Mouse (Mus musculus): ENCODE data around the gene Rai1. TPM values are rescaled to one million over a fixed set of nuclear protein-coding genes. Genes with fewer than 3 reads are reported as not detected.

The Rai1 gene
- total and polyA plus RNA-seq, 2 experiments from 2014 or later: 24.9 to 70.0 TPM

DNA sequence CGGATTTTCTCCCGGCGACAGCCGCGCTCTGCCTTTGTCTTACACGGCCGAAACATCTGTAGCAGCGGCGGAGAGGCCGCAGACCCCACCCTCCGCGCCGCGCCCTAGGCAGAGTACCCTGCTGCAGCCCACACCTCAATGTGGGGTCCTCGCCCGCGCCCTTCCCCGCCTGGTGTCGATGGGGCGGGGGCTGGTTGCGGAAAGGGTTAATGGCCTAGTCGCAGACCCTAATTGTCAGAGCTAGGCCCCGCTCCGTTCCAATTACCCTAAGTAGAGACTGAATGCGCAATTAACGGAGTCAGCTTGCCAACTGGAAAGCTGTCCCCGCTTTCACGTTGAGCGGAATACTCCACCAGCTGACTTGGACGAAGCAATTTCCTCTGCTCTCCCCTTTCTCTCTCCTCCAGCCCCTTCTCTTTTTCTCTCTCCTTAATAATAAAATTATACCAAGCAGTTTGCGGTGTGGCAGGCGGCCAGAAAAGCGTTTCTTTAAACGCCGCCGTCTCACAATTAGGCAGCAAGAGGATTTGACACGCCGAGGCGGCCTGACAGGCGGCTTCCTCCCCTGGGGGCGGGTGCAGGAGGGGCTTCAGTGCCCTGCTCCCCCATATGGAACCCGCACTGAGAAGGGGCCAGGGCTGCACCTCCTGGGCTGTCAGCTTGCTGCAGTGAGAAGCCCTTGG, 72.3 kb downstream of the Rai1 start:
- DNase-seq (ENCODE audit: low spot score): peak; percentile 92
- peak; percentile 48 for ATAC-seq
- no peak for TF ChIP-seq CTCF (IDR thresholded peaks at IDR 0.05; ENCODE audit: low read depth)
- Histone ChIP-seq H3K27ac (peak overlapping the region; percentile 99), H3K4me3 (ENCODE audit: low read length) (peak overlapping the region; percentile 71), H3K9me3 (ENCODE audit: low read length) (no peaks in the 10 kb centered on the region), H3K4me1 (ENCODE audit: insufficient read depth, low read length) (peaks cover 49% of the 10 kb centered on the region), H3K27me3 (ENCODE audit: insufficient read depth, low read length) (no peaks in the 10 kb centered on the region), H3K4me2 (ENCODE audit: low read depth, low read length) (peak overlapping the region; percentile 96), H3K9ac (replicated peaks; ENCODE audit: low read length) (peak overlapping the region; percentile 84), H3K36me3 (ENCODE audit: insufficient read depth, low read length) (0 out of 2 replicates have a peak, but pooled peaks cover 3% of the 10 kb centered on the region)
- WGBS: under 1% methylated on average over 42 of the region's 42 CpGs

DNA sequence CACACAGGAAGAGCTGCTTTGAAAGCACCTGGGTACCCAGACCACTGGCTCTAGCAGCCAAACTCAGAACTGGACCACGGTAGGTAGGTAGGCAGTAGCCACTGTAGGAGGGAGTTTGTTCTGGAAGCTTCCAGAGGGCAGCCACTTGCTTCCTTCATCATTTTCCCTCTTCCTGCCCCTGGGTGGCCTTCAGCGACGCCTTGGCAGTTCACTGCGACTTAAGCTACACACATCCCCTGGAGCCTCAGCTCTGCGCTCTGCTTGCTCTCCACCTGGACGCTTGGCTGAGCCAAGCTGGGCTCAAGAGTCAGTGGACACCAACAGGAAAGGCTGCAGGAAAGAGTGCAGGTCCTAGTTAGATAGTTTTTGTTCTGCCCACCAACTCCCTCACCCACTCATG, 73.2 kb downstream of the Rai1 start:
- no peak overlapping the region for H3K4me3 ChIP-seq (ENCODE audit: low read length)
- no peaks in the 10 kb centered on the region for H3K9me3 ChIP-seq (ENCODE audit: low read length)
- DNase-seq (ENCODE audit: low spot score): no peak
- no peaks in the 10 kb centered on the region for H3K27me3 ChIP-seq (ENCODE audit: insufficient read depth, low read length)
- peak overlapping the region; percentile 96 for H3K4me2 ChIP-seq (ENCODE audit: low read depth, low read length)
- no peak for ATAC-seq
- peak overlapping the region; percentile 84 for H3K9ac ChIP-seq (replicated peaks; ENCODE audit: low read length)
- H3K27ac ChIP-seq: peak overlapping the region; percentile 99
- peaks cover 54% of the 10 kb centered on the region for H3K4me1 ChIP-seq (ENCODE audit: insufficient read depth, low read length)
- TF ChIP-seq CTCF (IDR thresholded peaks at IDR 0.05; ENCODE audit: low read depth): no peak
- H3K36me3 ChIP-seq (ENCODE audit: insufficient read depth, low read length): 0 out of 2 replicates have a peak, but pooled peaks cover 3% of the 10 kb centered on the region
- 29% methylated on average over 6 of the region's 6 CpGs for WGBS

DNA sequence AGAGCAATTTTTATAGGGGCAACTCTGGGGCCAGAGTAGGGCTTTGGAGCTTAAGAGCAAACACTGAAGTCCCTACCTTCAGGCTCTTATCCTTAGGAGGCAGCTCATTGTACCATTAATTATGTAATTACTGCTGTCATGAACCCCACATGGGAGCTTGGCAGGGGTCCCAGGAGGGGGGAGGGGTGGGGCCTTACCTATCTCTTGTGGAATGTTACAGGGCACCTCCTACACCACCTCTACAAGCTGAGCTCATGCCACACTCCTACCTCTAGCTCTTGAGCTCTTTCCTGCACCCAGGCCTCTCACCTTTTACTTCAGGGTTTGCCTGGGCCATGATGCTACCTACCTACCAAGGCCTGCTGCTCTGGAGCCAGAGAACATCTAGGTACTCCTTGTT, 73.7 kb downstream of the Rai1 start:
- Histone ChIP-seq H3K4me1 (ENCODE audit: insufficient read depth, low read length) (peaks cover 54% of the 10 kb centered on the region), H3K4me2 (ENCODE audit: low read depth, low read length) (no peak overlapping the region; the same call in 1 of the 2 replicates), H3K9ac (replicated peaks; ENCODE audit: low read length) (peak overlapping the region; percentile 84; the same call in 1 of the 2 replicates), H3K9me3 (ENCODE audit: low read length) (no peaks in the 10 kb centered on the region), H3K27me3 (ENCODE audit: insufficient read depth, low read length) (no peaks in the 10 kb centered on the region), H3K27ac (peak overlapping the region; percentile 99; the same call in 1 of the 2 replicates), H3K4me3 (ENCODE audit: low read length) (no peak overlapping the region), H3K36me3 (ENCODE audit: insufficient read depth, low read length) (0 out of 2 replicates have a peak, but pooled peaks cover 3% of the 10 kb centered on the region)
- DNase-seq (ENCODE audit: low spot score): no peak
- no peak for TF ChIP-seq CTCF (IDR thresholded peaks at IDR 0.05; ENCODE audit: low read depth)
- ATAC-seq: no peak

DNA sequence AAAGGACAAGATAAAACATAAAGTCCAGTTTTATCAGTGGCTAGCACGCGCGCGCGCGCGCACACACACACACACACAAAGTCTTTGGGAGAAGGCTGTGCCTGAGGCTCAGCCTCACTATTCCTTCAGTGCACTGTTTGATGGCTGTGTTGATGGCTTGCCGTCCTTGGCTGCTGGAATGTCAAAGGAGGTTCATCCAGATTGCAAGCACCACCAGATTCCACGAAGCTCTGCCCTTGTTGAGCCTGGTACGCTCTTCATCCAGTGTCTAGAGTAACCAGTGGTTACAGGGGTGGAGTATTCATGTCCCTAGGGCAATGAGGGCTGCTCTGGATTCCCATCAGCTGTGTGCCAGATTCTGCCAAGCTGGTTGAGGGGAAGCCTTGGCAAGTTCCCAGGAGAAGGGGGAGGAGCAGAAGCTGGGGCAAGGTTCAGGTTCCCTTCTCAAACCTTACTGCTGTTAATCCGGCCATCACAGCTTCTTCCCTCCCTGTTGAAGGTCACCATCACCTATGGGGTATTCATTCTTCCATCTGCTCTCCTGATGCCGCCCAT, 77.4 kb downstream of the Rai1 start:
- peak overlapping the region; percentile 24 for H3K9ac ChIP-seq (replicated peaks; ENCODE audit: low read length)
- H3K4me2 ChIP-seq (ENCODE audit: low read depth, low read length): 0 out of 2 replicates have a peak overlapping the region, but pooled peaks have one; percentile 16
- H3K27me3 ChIP-seq (ENCODE audit: insufficient read depth, low read length): no peaks in the 10 kb centered on the region
- TF ChIP-seq CTCF (IDR thresholded peaks at IDR 0.05; ENCODE audit: low read depth): no peak
- H3K4me1 ChIP-seq (ENCODE audit: insufficient read depth, low read length): peaks cover 66% of the 10 kb centered on the region
- 65% methylated on average over 12 of the region's 12 CpGs for WGBS
- H3K27ac ChIP-seq: peak overlapping the region; percentile 76
- ATAC-seq (peak; percentile 29; the same call in 1 of the 2 replicates), DNase-seq (ENCODE audit: low spot score) (peak; percentile 80)
- peaks cover 15% of the 10 kb centered on the region; the same call in 1 of the 2 replicates for H3K36me3 ChIP-seq (ENCODE audit: insufficient read depth, low read length)
- H3K4me3 ChIP-seq (ENCODE audit: low read length): no peak overlapping the region
- H3K9me3 ChIP-seq (ENCODE audit: low read length): no peaks in the 10 kb centered on the region

DNA sequence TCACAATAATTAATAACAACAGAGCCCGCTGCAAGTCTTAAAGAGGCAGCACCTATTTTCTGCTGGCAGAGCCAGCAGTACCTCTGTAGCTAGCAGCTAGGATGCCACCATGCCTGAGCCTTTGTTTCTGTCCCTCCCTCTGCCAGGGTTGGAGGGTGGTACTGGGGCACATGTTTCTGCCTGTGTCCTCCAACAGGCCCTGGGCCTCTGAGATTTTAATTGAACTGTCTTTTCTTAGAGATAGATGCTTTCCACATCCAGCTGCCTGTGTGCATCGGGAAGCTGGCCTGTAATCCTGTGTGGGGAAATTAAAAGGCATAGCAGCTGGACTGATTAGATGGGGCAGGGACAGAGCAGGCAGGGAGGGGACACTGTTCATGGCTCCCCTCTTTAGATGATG, 77.9 kb downstream of the Rai1 start:
- WGBS: 26% methylated on average over 2 of the region's 2 CpGs
- Histone ChIP-seq H3K9ac (replicated peaks; ENCODE audit: low read length) (peak overlapping the region; percentile 24; the same call in 1 of the 2 replicates), H3K9me3 (ENCODE audit: low read length) (no peaks in the 10 kb centered on the region), H3K27me3 (ENCODE audit: insufficient read depth, low read length) (no peaks in the 10 kb centered on the region), H3K4me1 (ENCODE audit: insufficient read depth, low read length) (peaks cover 62% of the 10 kb centered on the region), H3K27ac (peak overlapping the region; percentile 76), H3K36me3 (ENCODE audit: insufficient read depth, low read length) (peaks cover 20% of the 10 kb centered on the region; the same call in 1 of the 2 replicates), H3K4me3 (ENCODE audit: low read length) (no peak overlapping the region), H3K4me2 (ENCODE audit: low read depth, low read length) (0 out of 2 replicates have a peak overlapping the region, but pooled peaks have one; percentile 16)
- ATAC-seq (no peak), DNase-seq (ENCODE audit: low spot score) (peak; percentile 28)
- TF ChIP-seq CTCF (IDR thresholded peaks at IDR 0.05; ENCODE audit: low read depth): no peak

DNA sequence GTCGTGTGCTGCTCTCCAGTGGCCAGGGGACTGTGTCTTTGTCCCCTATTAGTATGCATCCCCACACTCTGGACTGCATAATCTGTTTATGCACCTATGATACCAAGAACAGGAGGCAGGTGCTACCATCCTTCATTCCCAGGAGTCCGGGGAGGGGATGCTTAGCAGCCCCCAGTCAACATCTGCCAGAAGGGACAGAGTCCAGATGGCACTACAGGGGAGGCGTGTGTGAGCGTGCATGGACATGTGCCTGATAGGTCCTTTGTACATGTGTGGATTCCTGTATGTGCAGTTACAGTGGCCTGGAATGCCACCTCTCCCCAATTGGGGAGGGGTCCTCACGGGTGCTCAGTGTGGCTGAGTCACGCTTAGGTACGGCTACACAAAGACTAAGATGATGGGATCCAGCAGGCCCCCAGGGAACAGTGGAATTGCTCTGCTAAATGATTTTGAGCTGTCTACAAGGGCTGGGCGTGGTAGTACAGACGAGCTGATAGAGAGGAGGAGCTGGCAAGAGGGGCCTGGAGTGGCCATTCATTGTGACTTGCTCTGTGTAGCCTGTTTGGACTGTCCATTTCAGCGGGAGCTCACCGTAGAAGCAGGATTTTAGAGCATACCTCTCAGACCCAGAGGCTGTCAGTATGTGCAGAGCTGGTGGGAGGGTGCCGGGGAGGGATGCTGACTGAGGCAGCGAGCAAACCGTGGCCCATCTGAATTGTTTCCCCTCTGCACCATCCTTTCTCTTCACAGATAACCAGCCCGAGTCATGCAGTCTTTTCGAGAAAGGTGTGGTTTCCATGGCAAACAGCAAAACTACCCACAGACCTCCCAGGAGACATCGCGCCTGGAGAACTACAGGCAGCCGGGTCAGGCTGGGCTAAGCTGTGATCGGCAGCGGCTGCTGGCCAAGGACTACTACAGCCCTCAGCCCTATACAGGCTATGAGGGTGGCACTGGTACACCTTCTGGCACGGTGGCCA, 79.8 kb downstream of the Rai1 start:
- WGBS: 21% methylated on average over 22 of the region's 22 CpGs
- Histone ChIP-seq H3K36me3 (ENCODE audit: insufficient read depth, low read length) (peaks cover 20% of the 10 kb centered on the region; the same call in 1 of the 2 replicates), H3K27me3 (ENCODE audit: insufficient read depth, low read length) (no peaks in the 10 kb centered on the region), H3K9me3 (ENCODE audit: low read length) (no peaks in the 10 kb centered on the region), H3K27ac (peak overlapping the region; percentile 76), H3K9ac (replicated peaks; ENCODE audit: low read length) (peak overlapping the region; percentile 39), H3K4me1 (ENCODE audit: insufficient read depth, low read length) (peaks cover 52% of the 10 kb centered on the region), H3K4me3 (ENCODE audit: low read length) (no peak overlapping the region), H3K4me2 (ENCODE audit: low read depth, low read length) (no peak overlapping the region)
- DNase-seq (ENCODE audit: low spot score): peak; percentile 70
- peak; percentile 31 for ATAC-seq
- no peak for TF ChIP-seq CTCF (IDR thresholded peaks at IDR 0.05; ENCODE audit: low read depth)
